In genomic region chr9:121366864-121367245, GRCm38 (mm10) we compare ENCODE assay signal across 7 mouse cellular contexts.
DNase-seq lines count a peak whose midpoint lies in the region; ATAC-seq and TF ChIP-seq lines count a peak whose summit lies in the region.

No protein-coding gene starts in this region.

- no peak for TF ChIP-seq CTCF in midbrain, postnatal 0 days (IDR thresholded peaks at IDR 0.05)

- H3K27ac ChIP-seq in limb, embryonic 13.5 days: peak overlapping the region; percentile 44; the same call in 1 of the 2 replicates
- no peak overlapping the region for H3K27ac ChIP-seq in limb, embryonic 10.5 days
- peak overlapping the region; percentile 34 for H3K27ac ChIP-seq in midbrain, postnatal 0 days (ENCODE audit: low read depth, low read length)

- peaks cover 38% of the 10 kb centered on the region for H3K4me1 ChIP-seq in limb, embryonic 13.5 days
- peaks cover 25% of the 10 kb centered on the region for H3K4me1 ChIP-seq in limb, embryonic 10.5 days
- H3K4me1 ChIP-seq in midbrain, postnatal 0 days (ENCODE audit: insufficient read depth, low read length): peaks cover 6% of the 10 kb centered on the region; the same call in 1 of the 2 replicates

- no peaks in the 10 kb centered on the region for H3K9me3 ChIP-seq in limb, embryonic 13.5 days
- H3K9me3 ChIP-seq in limb, embryonic 10.5 days (replicated peaks): no peaks in the 10 kb centered on the region
- no peaks in the 10 kb centered on the region for H3K9me3 ChIP-seq in midbrain, postnatal 0 days (ENCODE audit: low read length)

- no peak for ATAC-seq in limb, embryonic 13.5 days (ENCODE audit: low FRiP score, low read depth)
- ATAC-seq in midbrain, postnatal 0 days (ENCODE audit: low FRiP score): peak; percentile 70

- no peak overlapping the region for H3K4me2 ChIP-seq in limb, embryonic 13.5 days (replicated peaks)
- peak overlapping the region; percentile 28; the same call in 1 of the 2 replicates for H3K4me2 ChIP-seq in midbrain, postnatal 0 days (ENCODE audit: low read depth, low read length, poor library complexity, severe bottlenecking)

- peaks cover 16% of the 10 kb centered on the region for H3K36me3 ChIP-seq in limb, embryonic 13.5 days
- H3K36me3 ChIP-seq in limb, embryonic 10.5 days: peaks cover 12% of the 10 kb centered on the region; the same call in 1 of the 2 replicates
- peaks cover 7% of the 10 kb centered on the region; the same call in 1 of the 2 replicates for H3K36me3 ChIP-seq in midbrain, postnatal 0 days (ENCODE audit: insufficient read depth, low read length)

- DNase-seq in limb, embryonic 10.5 days (ENCODE audit: low spot score): no peak
- DNase-seq in cerebellum, postnatal 25 days: peak; percentile 62 to 63
- DNase-seq in gastrocnemius, postnatal 10 days: peak; percentile 77
- peak; percentile 80 for DNase-seq in midbrain, postnatal 0 days (ENCODE audit: low spot score)
- DNase-seq in thymus, postnatal 25 days: no peak
- DNase-seq in frontal cortex, postnatal 10 days (ENCODE audit: low spot score in 2 of 2): no peak

- no peaks in the 10 kb centered on the region for H3K27me3 ChIP-seq in limb, embryonic 13.5 days
- no peaks in the 10 kb centered on the region for H3K27me3 ChIP-seq in limb, embryonic 10.5 days (ENCODE audit: low read depth, poor library complexity, severe bottlenecking)
- no peaks in the 10 kb centered on the region for H3K27me3 ChIP-seq in midbrain, postnatal 0 days (ENCODE audit: insufficient read depth, low read length)

- WGBS in limb, embryonic 13.5 days: 75% methylated on average over 12 of the region's 12 CpGs
- 74% methylated on average over 12 of the region's 12 CpGs for WGBS in limb, embryonic 10.5 days
- WGBS in midbrain, postnatal 0 days: 61% methylated on average over 12 of the region's 12 CpGs

- H3K9ac ChIP-seq in limb, embryonic 13.5 days: no peak overlapping the region
- no peak overlapping the region for H3K9ac ChIP-seq in midbrain, postnatal 0 days (replicated peaks; ENCODE audit: low read length, poor library complexity, severe bottlenecking)

- H3K4me3 ChIP-seq in limb, embryonic 13.5 days: no peak overlapping the region
- H3K4me3 ChIP-seq in limb, embryonic 10.5 days: no peak overlapping the region
- no peak overlapping the region for H3K4me3 ChIP-seq in midbrain, postnatal 0 days (ENCODE audit: low read depth, low read length)

Comparison
In these comparisons a context has a peak if more than half of its experiments do, and no peak if none do; other contexts are left out.
1. DNase-seq: peak in cerebellum, postnatal 25 days (2 of 2), gastrocnemius, postnatal 10 days (single experiment) and midbrain, postnatal 0 days (single experiment); none in limb, embryonic 10.5 days (single experiment), thymus, postnatal 25 days (single experiment) and frontal cortex, postnatal 10 days (0 of 2).